Mouse (Mus musculus) liver, adult (tissue): ENCODE measurements around the gene Dusp15.

Experiments used
- GATA4 ChIP-seq: IDR thresholded peaks from 2 replicates; pipeline ENCODE4 v1.6.1; 2014; ENCODE audit warnings: mild to moderate bottlenecking, low read length; ENCODE audit not compliant: insufficient replicate concordance

The Dusp15 gene

GRCm38 (mm10) chr2:152951065-152951849, at the start of gene Dusp15:
Gene Dusp15, minus strand, starts transcription at chr2:152951698.
- TF ChIP-seq GATA4 = no peak

- TF ChIP-seq GATA4 = no peak
Measured at GRCm38 (mm10) chr2:152997046-152997445, 45.5 kb upstream of the Dusp15 start.

DNA sequence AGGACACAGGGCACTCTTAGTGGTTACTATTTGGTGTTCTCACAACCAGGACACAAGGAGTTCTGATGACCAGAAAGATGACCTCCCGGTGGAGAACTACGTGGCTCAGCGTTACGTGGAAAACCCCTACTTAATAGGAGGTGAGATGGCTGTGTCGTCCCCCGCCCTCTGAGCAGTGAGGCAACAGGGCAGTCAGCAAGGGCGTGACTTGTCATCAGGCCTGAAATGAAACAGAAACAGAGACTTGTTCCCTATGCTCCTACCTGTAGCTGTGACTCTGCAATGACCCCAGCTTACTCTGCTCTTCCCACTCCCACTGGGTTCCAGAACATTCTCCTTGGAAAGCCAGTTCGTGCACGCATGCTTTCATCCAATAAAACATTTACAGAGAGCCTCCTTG, 40.0 kb upstream of the Dusp15 start:
- TF ChIP-seq GATA4 = no peak

GRCm38 (mm10) chr2:152985582-152985981, 34.1 kb upstream of the Dusp15 start:
- TF ChIP-seq GATA4 = no peak

- no peak for TF ChIP-seq GATA4
Measured at GRCm38 (mm10) chr2:152976991-152977390, 25.5 kb upstream of the Dusp15 start.

DNA sequence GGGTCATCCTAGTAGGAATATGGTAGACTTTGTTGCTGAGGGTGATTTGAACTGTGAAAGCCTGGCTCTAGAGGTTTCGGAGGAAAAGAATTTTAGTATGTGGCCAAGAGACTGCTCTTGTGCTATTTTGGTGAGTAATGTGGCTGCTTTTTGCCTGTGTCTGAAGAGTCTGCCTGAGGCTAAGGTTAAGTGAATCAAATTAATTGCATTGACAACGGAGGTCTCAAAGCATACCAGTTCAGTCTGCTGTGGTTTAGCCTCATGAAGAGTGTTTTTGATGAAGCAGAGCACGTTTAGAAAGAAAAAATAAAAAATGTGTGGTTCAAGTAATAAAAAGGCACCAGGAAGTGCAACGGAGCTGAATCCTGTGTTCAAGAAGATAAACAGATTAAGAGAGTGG, 14.1 kb upstream of the Dusp15 start:
- no peak for TF ChIP-seq GATA4

GRCm38 (mm10) chr2:152962091-152962793, 10.7 kb upstream of the Dusp15 start, which contains the start of gene Ttll9:
Gene Ttll9, plus strand, starts transcription at chr2:152962485.
- peak; percentile 23; the same call in 1 of the 2 replicates for TF ChIP-seq GATA4

GRCm38 (mm10) chr2:152958116-152958515, 6.6 kb upstream of the Dusp15 start:
- no peak for TF ChIP-seq GATA4

GRCm38 (mm10) chr2:152951850-152952720, 587 bp upstream of the Dusp15 start:
- TF ChIP-seq GATA4 = no peak

GRCm38 (mm10) chr2:152950358-152951064, 987 bp downstream of the Dusp15 start:
- TF ChIP-seq GATA4 = no peak

DNA sequence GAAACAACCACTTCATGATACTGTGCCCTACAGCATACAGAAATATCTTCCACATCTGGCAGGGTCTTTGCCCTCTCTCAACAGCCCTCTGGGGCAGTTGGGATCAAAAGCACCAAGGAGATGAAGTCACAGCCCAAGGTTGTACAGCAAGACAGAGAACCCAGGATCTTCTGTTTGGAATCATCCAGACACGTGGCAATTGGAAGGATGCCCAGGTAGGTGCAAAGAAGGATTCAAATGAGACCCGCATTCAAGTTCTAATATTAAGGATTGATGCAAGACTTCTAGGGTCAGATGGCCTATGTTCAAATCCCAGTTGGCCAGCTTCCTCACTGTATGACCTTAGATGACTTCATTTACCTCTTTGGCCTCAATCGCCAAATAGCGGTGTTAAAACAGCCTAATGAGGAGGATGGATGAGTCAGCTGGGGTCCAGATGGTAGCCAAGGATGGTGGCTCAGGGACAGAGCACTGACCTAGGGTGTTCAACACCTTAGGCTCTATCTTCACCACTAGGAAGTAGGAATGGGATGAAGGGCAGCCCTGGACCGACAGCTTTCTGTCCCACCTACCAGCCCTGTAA, 3.0 kb downstream of the Dusp15 start:
- TF ChIP-seq GATA4 = no peak

- TF ChIP-seq GATA4 = no peak
Measured at GRCm38 (mm10) chr2:152947098-152947497, 4.4 kb downstream of the Dusp15 start.

- TF ChIP-seq GATA4 = no peak
Measured at GRCm38 (mm10) chr2:152944013-152944412, 7.5 kb downstream of the Dusp15 start.

DNA sequence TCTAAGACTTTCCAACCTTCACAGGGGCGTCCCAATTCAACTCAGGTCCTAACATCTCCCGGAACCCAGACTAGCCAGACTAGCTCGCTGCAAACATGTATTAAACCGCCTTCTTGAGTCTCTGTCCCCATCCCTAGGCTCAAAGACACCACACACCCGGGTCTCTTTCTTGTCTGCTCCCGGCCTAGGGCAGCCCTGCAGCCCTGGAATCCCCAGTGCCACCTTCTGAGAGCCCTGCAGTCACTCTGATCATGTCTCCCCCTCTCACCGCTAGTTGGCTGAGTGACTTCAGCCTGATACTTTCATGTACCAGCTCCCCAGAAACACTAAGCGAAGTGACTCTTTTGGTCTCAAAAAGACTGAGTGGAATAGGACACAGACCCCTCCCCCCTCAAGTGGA, 7.9 kb downstream of the Dusp15 start:
- no peak for TF ChIP-seq GATA4
